Mouse (Mus musculus): ENCODE measurements at regions not wholly inside any gene's neighbourhood (a gene's known extent, or its start where the extent isn't known, plus 50 kb on each side); places are given as distances from the start of the nearest gene placed in this dataset.

DNA sequence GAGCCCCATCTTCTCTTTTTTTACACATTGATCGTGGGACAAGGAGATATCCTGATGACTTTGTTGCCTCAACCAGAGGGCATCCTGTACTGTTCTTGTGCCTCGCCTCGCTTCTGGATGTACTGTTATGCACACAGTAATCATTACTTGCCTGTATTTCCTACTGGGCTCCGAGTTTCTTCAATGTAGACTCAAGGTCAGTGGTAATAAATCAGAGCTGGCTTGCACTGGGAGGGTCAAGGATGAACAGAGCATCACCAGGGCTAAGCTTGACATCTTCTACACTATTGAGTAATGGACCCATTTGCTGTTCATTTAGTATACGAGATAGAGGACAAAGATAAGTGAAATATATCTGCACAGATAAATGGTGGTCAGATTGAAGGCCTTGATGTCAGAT is 295.1 kb upstream of the Igfbp3 start:
- H3K36me3 ChIP-seq, result no peaks in the 10 kb centered on the region
- 90% methylated on average over 5 of the region's 5 CpGs for WGBS
- no peaks in the 10 kb centered on the region for H3K27me3 ChIP-seq
- no peak for ATAC-seq (ENCODE audit: insufficient number of reproducible peaks, low FRiP score, low TSS enrichment, low read depth)
- no peak overlapping the region for H3K9ac ChIP-seq
- no peaks in the 10 kb centered on the region for H3K9me3 ChIP-seq (replicated peaks)
- H3K4me3 ChIP-seq (replicated peaks), result no peak overlapping the region
- H3K27ac ChIP-seq (replicated peaks), result no peak overlapping the region
- no peak overlapping the region for H3K4me2 ChIP-seq (replicated peaks)
- H3K4me1 ChIP-seq, result no peaks in the 10 kb centered on the region

GRCm38 (mm10) chr11:7506421-7506945 is 292.8 kb upstream of the Igfbp3 start:
- H3K36me3 ChIP-seq, result no peaks in the 10 kb centered on the region
- no peak for ATAC-seq (ENCODE audit: insufficient number of reproducible peaks, low FRiP score, low TSS enrichment, low read depth)
- no peak overlapping the region for H3K4me3 ChIP-seq (replicated peaks)
- no peak overlapping the region for H3K4me2 ChIP-seq (replicated peaks)
- H3K27me3 ChIP-seq, result no peaks in the 10 kb centered on the region
- H3K27ac ChIP-seq (replicated peaks), result no peak overlapping the region
- no peak overlapping the region for H3K9ac ChIP-seq
- no peaks in the 10 kb centered on the region for H3K9me3 ChIP-seq (replicated peaks)
- 31% methylated on average over 7 of the region's 7 CpGs for WGBS
- no peaks in the 10 kb centered on the region for H3K4me1 ChIP-seq

DNA sequence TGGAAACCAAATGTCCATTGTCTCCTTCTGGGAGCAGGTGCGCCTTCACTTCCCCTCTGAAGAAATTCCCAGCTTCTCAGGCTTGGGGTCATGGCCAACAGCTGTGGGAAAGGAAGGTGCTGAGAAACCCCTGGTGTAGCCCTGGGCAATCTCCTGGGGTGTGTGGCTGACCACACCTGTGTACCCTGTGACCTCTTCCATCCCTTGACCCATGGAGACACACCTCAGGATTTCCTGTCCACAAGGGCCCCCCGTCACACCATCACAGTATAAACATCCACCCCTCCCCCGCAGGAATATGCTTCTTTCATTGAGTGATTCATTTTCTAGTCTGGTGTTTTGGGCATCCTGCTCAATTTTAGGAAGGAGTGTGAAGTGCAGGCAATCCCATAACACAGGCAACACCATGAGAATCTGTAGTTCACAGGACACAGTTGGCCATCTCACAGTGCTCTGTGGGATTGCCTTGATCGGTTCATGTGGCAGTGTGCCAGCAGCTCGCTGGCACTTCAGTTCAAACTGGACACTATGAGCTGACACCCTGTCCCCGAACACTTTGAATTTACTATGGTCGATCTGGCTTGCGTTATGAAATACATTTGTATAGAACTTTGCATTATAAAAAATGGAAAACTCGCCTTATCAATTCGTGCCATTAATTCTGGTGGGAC is 291.1 kb upstream of the Igfbp3 start:
- WGBS, result 80% methylated on average over 10 of the region's 10 CpGs
- peak; percentile 57 for ATAC-seq (ENCODE audit: insufficient number of reproducible peaks, low FRiP score, low TSS enrichment, low read depth)
- H3K36me3 ChIP-seq, result no peaks in the 10 kb centered on the region

GRCm38 (mm10) chr11:7502679-7503078 is 289.0 kb upstream of the Igfbp3 start:
- no peaks in the 10 kb centered on the region for H3K36me3 ChIP-seq
- no peaks in the 10 kb centered on the region for H3K4me1 ChIP-seq
- H3K4me3 ChIP-seq (replicated peaks), result no peak overlapping the region

More for the DNA sequence above, 291.1 kb upstream of the Igfbp3 start:
- no peak overlapping the region for H3K9ac ChIP-seq
- H3K9me3 ChIP-seq (replicated peaks), result no peaks in the 10 kb centered on the region
- no peaks in the 10 kb centered on the region for H3K4me1 ChIP-seq
- H3K4me2 ChIP-seq (replicated peaks), result no peak overlapping the region
- no peak overlapping the region for H3K4me3 ChIP-seq (replicated peaks)
- H3K27ac ChIP-seq (replicated peaks), result no peak overlapping the region
- no peaks in the 10 kb centered on the region for H3K27me3 ChIP-seq

DNA sequence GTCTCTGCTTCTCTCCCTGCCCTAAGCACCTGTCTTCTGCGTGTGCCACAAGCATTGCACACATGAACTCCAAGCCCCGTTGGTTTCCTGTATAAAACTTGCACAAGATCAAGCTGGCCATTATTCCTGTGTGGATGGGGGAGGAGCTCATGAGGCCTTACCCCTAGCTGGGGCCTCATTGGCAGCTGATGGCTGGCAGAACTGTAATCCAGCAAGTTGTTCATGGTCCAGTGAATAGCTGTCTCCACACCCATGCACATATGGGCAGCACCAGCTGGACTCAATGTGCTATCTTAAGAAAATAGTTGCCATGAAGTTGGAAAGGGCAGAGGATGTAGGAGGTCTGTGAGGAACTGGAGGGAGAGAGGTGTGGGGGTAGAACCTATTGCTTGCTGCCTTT is 288.3 kb upstream of the Igfbp3 start:
- 66% methylated on average over 2 of the region's 2 CpGs for WGBS
- Histone ChIP-seq H3K4me3 (replicated peaks) (no peak overlapping the region), H3K4me2 (replicated peaks) (no peak overlapping the region), H3K9me3 (replicated peaks) (no peaks in the 10 kb centered on the region), H3K4me1 (no peaks in the 10 kb centered on the region), H3K9ac (no peak overlapping the region), H3K36me3 (no peaks in the 10 kb centered on the region), H3K27me3 (no peaks in the 10 kb centered on the region), H3K27ac (replicated peaks) (no peak overlapping the region)
- no peak for ATAC-seq (ENCODE audit: insufficient number of reproducible peaks, low FRiP score, low TSS enrichment, low read depth)

More at GRCm38 (mm10) chr11:7502679-7503078, 289.0 kb upstream of the Igfbp3 start:
- ATAC-seq (ENCODE audit: insufficient number of reproducible peaks, low FRiP score, low TSS enrichment, low read depth), result no peak
- Histone ChIP-seq H3K9me3 (replicated peaks) (no peaks in the 10 kb centered on the region), H3K9ac (no peak overlapping the region), H3K27ac (replicated peaks) (no peak overlapping the region), H3K4me2 (replicated peaks) (no peak overlapping the region), H3K27me3 (no peaks in the 10 kb centered on the region)
- 50% methylated on average over 2 of the region's 2 CpGs for whole genome bisulfite sequencing

DNA sequence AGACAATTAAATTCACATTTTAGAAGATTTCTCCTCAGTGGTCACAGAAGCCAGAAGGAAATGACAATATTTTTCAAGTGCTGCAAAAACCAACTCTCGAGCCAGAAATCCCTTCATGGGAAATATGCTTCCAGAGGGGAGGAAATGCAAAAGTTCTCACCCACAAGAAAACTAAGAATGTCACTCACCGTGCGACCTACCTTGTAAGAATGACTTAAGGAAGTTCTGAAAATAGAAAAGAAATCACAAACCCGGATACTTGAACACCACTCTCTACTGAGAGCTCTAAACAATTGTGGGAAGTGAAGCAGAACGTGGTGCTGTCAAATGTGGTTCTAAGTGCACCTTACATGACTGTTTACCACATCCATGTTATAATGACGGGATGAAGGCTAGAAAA is 284.1 kb upstream of the Igfbp3 start:
- Histone ChIP-seq H3K27ac (replicated peaks) (no peak overlapping the region), H3K4me3 (replicated peaks) (no peak overlapping the region), H3K9me3 (replicated peaks) (no peaks in the 10 kb centered on the region), H3K36me3 (no peaks in the 10 kb centered on the region), H3K4me1 (no peaks in the 10 kb centered on the region), H3K9ac (no peak overlapping the region), H3K27me3 (no peaks in the 10 kb centered on the region), H3K4me2 (replicated peaks) (no peak overlapping the region)
- ATAC-seq (ENCODE audit: insufficient number of reproducible peaks, low FRiP score, low TSS enrichment, low read depth), result no peak
- WGBS, result 77% methylated on average over 6 of the region's 6 CpGs

GRCm38 (mm10) chr11:7473832-7474545 is 260.3 kb upstream of the Igfbp3 start:
- Histone ChIP-seq H3K9ac (no peak overlapping the region), H3K27ac (replicated peaks) (no peak overlapping the region), H3K4me3 (replicated peaks) (no peak overlapping the region), H3K9me3 (replicated peaks) (no peaks in the 10 kb centered on the region), H3K4me2 (replicated peaks) (no peak overlapping the region), H3K36me3 (no peaks in the 10 kb centered on the region), H3K4me1 (no peaks in the 10 kb centered on the region), H3K27me3 (no peaks in the 10 kb centered on the region)
- WGBS, result 63% methylated on average over 7 of the region's 7 CpGs
- ATAC-seq (ENCODE audit: insufficient number of reproducible peaks, low FRiP score, low TSS enrichment, low read depth), result no peak; the same call in 1 of the 2 replicates

DNA sequence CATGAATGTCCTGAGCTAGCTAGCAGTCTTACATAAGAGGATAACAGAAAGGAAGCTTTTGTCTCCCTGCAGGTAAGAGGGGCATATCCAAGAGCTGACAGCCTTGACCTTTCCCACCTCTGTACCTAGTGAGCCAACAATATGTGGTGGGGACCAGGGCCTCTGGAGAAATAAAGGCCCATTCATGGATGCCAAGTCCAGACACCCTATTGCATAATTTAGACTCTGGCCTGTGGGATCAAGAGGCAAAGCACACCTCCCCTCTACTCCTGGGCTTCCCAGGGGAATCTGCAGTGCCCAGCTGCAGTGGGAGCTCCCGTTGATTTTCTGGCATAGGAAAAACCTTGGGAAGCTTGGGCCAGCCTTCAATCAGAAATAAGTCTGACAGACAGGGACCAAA is 251.8 kb upstream of the Igfbp3 start:
- peaks cover 19% of the 10 kb centered on the region for H3K4me1 ChIP-seq
- H3K9ac ChIP-seq, result no peak overlapping the region
- no peaks in the 10 kb centered on the region for H3K36me3 ChIP-seq
- H3K27ac ChIP-seq (replicated peaks), result no peak overlapping the region
- H3K9me3 ChIP-seq (replicated peaks), result no peaks in the 10 kb centered on the region
- H3K4me3 ChIP-seq (replicated peaks), result no peak overlapping the region
- whole genome bisulfite sequencing, result 70% methylated on average over 1 of the region's 1 CpGs
- no peaks in the 10 kb centered on the region for H3K27me3 ChIP-seq
- no peak for ATAC-seq (ENCODE audit: insufficient number of reproducible peaks, low FRiP score, low TSS enrichment, low read depth)
- no peak overlapping the region for H3K4me2 ChIP-seq (replicated peaks)

DNA sequence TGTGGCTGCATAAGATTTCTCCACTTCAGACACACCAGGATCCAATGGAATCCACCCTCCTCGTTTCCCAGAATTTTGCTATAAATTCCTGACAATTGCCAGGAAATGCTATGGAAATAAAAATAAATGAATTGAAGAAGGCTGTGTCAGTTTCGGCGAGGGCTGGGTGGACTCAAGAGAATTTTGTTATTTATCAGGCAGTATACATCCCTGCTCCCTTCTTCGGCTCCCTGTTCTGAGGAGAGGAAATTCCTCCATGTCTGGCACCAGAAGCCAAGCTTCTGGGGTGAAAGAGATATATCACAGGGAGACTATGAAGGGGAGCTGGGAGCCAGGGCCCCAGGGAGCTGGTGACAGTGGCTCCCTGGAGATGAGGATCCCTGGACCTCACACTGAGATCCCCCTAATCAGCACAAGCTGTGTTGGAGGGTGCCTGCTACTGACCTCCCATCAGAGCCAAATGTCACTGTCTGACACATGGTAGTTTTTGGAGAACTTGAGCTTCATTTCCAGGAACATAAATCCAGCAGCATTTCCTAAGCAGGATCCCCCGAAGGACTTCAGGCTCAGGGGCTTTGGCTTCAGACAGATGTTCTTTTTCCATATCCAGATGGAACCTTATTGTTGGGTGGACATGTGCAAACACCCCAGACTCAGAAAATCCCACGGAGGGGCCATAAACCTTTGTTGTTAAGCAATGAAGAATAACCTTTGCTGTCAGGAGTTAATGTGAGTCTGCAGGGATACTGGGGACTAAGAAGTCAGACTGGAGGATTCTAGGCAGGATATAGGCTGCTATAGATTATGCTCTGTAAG is 248.4 kb upstream of the Igfbp3 start:
- Histone ChIP-seq H3K27me3 (no peaks in the 10 kb centered on the region), H3K36me3 (no peaks in the 10 kb centered on the region), H3K4me1 (peaks cover 14% of the 10 kb centered on the region), H3K27ac (replicated peaks) (peak overlapping the region; percentile 68; the same call in 1 of the 2 replicates), H3K9me3 (replicated peaks) (no peaks in the 10 kb centered on the region), H3K4me3 (replicated peaks) (no peak overlapping the region), H3K4me2 (replicated peaks) (no peak overlapping the region), H3K9ac (no peak overlapping the region)
- 34% methylated on average over 6 of the region's 6 CpGs for WGBS
- ATAC-seq (ENCODE audit: insufficient number of reproducible peaks, low FRiP score, low TSS enrichment, low read depth), result no peak

- ATAC-seq (ENCODE audit: insufficient number of reproducible peaks, low FRiP score, low TSS enrichment, low read depth), result no peak
- Histone ChIP-seq H3K4me1 (0 out of 2 replicates have a peak, but pooled peaks cover 4% of the 10 kb centered on the region), H3K4me3 (replicated peaks) (no peak overlapping the region), H3K9ac (no peak overlapping the region), H3K27ac (replicated peaks) (no peak overlapping the region; the same call in 1 of the 2 replicates), H3K27me3 (no peaks in the 10 kb centered on the region), H3K36me3 (no peaks in the 10 kb centered on the region), H3K9me3 (replicated peaks) (no peaks in the 10 kb centered on the region), H3K4me2 (replicated peaks) (no peak overlapping the region)
- WGBS, result 48% methylated on average over 4 of the region's 4 CpGs
Measured at GRCm38 (mm10) chr11:7451756-7452155, 238.0 kb upstream of the Igfbp3 start.

DNA sequence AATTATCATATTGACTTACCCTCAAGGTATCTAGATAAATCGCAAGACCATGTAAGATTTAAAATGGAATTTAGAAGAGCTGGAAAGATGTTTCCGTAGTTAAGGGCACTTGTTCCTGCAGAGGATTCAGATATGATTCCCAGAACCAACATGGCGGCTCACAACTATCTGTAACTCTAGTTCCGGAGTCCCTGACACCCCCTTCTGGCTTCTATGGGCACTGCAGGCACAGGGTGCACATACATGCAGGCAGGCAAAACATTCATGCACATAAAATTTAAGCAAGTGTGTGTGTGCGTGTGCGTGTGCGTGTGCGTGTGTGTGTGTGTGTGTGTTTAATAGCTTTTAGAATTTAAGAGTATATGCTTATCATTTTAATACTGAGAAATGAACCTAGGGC is 230.8 kb upstream of the Igfbp3 start:
- WGBS, result 94% methylated on average over 8 of the region's 8 CpGs
- H3K4me1 ChIP-seq, result no peaks in the 10 kb centered on the region
- no peaks in the 10 kb centered on the region for H3K36me3 ChIP-seq
- H3K27me3 ChIP-seq, result no peaks in the 10 kb centered on the region
- H3K9ac ChIP-seq, result no peak overlapping the region
- H3K4me3 ChIP-seq (replicated peaks), result no peak overlapping the region
- no peak overlapping the region for H3K27ac ChIP-seq (replicated peaks)
- no peak overlapping the region for H3K4me2 ChIP-seq (replicated peaks)
- no peak for ATAC-seq (ENCODE audit: insufficient number of reproducible peaks, low FRiP score, low TSS enrichment, low read depth)
- H3K9me3 ChIP-seq (replicated peaks), result peaks cover 3% of the 10 kb centered on the region; the same call in 1 of the 2 replicates
